15 mouse cellular contexts compared by ENCODE assay signal in the genomic region with DNA sequence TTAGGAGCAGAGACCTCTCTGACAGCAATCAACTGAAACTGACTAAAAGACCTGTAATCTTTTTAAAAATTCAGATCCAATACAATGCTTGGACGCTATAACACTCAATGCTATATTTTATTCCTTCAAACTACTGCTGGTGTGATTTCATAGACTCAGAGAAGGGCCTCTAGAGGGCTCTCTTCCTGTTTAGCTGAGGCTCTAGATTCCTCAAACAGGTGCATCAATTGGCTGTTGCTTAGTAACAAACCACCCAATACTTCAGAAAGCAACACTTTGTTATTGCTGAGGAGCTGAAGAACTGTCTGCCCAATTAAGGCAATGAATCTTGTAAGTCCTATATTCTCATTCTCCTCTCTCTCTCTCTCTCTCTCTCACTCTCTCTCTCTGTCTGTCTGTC. TPM values are rescaled to one million over a fixed set of nuclear protein-coding genes. Genes with fewer than 3 reads are reported as not detected.
DNase-seq lines count a peak whose midpoint lies in the region; ATAC-seq and TF ChIP-seq lines count a peak whose summit lies in the region.
"Had no signal": no experiment of that assay in that cellular context is flagged by ENCODE, and none has a peak within 500 bp of the region (broad histone marks: within the 10 kb centered on the region; RNA-seq: fewer than 3 reads in every experiment).

No protein-coding gene starts in this region.

- DNase-seq in layer of hippocampus, adult 2 months (ENCODE audit: low spot score in 2 of 2): no peak
- no peak for DNase-seq in layer of hippocampus, adult 11-12 months (ENCODE audit: low spot score)
- peak; percentile 58 to 69 for DNase-seq in natural killer cell, adult 2 months (ENCODE audit: low spot score in 2 of 2)
- no peak for DNase-seq in layer of hippocampus, postnatal 10 days (ENCODE audit: low spot score in 2 of 2)
- no peak for DNase-seq in layer of hippocampus, postnatal 36 days
- DNase-seq: adrenal gland, postnatal 25 days; cerebellum, adult 11-12 months; heart, adult 18-20 months; kidney, postnatal 25 days; left cerebral cortex, postnatal 4 days; right cerebral cortex, postnatal 25 days had no signal

- ATAC-seq in CD4-positive, CD25-positive, alpha-beta regulatory T cell, adult 4 months: peak; percentile 87
- ATAC-seq in activated CD4-positive, CD25-positive, alpha-beta regulatory T cell, adult 4 months: peak; percentile 90
- ATAC-seq: hindbrain, embryonic 16.5 days had no signal

- no peak overlapping the region for H3K4me3 ChIP-seq in layer of hippocampus, adult 2 months

- H3K27ac ChIP-seq in layer of hippocampus, adult 2 months: no peak overlapping the region
- H3K27ac ChIP-seq: stomach, postnatal 0 days had no signal

- peak; percentile 65 for TF ChIP-seq CTCF in layer of hippocampus, adult 2 months (conservative IDR thresholded peaks at IDR 0.05)

RNA-seq across cellular contexts. Expression of gene Dock10, which starts 30.1 kb away (rescaled TPM):
- 100 to 1,000 TPM in 1 of 2 experiments, 10 to 100 TPM in 1; 98.7 to 103 TPM for total RNA-seq in layer of hippocampus, adult 2 months (2021)
- 100 to 1,000 TPM; 116 to 121 TPM for polyA plus RNA-seq in CD4-positive, CD25-positive, alpha-beta regulatory T cell, adult 4 months (2017; shearing (Covaris generic))
- polyA plus RNA-seq in activated CD4-positive, CD25-positive, alpha-beta regulatory T cell, adult 4 months (2017; shearing (Covaris generic)): 100 to 1,000 TPM in 1 of 2 experiments, 10 to 100 TPM in 1; 93.0 to 114 TPM
- total RNA-seq in layer of hippocampus, postnatal 10 days (2021): 10 to 100 TPM; 24.1 to 25.6 TPM
- total RNA-seq in layer of hippocampus, postnatal 36 days (2021): 100 to 1,000 TPM in 1 of 2 experiments, 10 to 100 TPM in 1; 86.0 to 111 TPM

Comparison
In these comparisons a context has a peak if more than half of its experiments do, and no peak if none do; other contexts are left out.
1. DNase-seq: peak in natural killer cell, adult 2 months (2 of 2); none in layer of hippocampus, adult 2 months (0 of 2), layer of hippocampus, adult 11-12 months (single experiment), layer of hippocampus, postnatal 10 days (0 of 2) and layer of hippocampus, postnatal 36 days (0 of 2).